Mouse (Mus musculus): ENCODE measurements around the gene Timmdc1. TPM values are rescaled to one million over a fixed set of nuclear protein-coding genes. Genes with fewer than 3 reads are reported as not detected.

The Timmdc1 gene
- polyA plus RNA-seq, 1 experiment, result 24.4 TPM

- Histone ChIP-seq H3K27ac (ENCODE audit: insufficient read depth, low read depth, low read length) (no peak overlapping the region), H3K4me3 (ENCODE audit: low read depth, low read length) (peak overlapping the region; percentile 66), H3K4me1 (ENCODE audit: control insufficient read depth, insufficient read depth, insufficient read length, low read length) (peaks cover 3% of the 10 kb centered on the region), H3K27me3 (ENCODE audit: control insufficient read depth, insufficient read depth, low read length) (no peaks in the 10 kb centered on the region), H3K36me3 (ENCODE audit: control insufficient read depth, insufficient read depth, low read length) (no peaks in the 10 kb centered on the region)
- TF ChIP-seq CTCF (IDR thresholded peaks at IDR 0.05; ENCODE audit: extremely low read depth, insufficient read length, insufficient replicate concordance, low read depth, low read length), result no peak
- no peak for TF ChIP-seq POLR2A (IDR thresholded peaks at IDR 0.05; ENCODE audit: low read depth, low read length)
- 10% methylated on average over 34 of the region's 34 CpGs for WGBS
Measured at GRCm38 (mm10) chr16:38476312-38477240, 45.9 kb downstream of the Timmdc1 start.

DNA sequence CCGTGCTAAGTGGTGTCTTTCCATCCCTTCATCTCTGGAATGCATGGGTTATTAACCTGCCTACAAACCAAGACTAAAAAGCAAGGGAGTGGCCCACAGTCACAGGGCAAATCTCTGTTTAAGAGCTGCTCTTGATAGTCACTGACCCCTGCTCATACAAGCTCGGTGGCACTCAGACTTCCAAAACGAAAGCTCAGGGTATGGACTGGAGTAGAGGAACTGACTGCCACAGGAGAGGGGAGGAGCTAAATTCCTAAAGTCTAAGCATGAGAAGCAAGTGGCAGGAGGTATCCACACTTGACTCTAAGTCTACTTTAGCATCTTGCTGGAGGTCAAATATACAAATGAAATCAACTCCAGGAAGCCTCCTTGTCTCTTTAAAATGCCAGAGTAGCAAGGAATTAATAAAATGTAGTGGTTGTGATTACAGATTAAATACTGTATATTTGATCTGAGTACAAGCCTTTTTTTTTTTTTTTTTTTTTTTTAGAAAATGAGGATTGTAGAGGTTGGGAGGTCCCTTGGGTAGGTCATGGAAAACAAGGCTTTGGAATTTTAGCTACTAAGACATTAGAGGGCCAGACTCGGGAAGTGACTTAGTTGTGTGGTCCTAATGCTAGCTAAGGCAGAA is 46.7 kb downstream of the Timmdc1 start:
- no peak overlapping the region for H3K27ac ChIP-seq (ENCODE audit: insufficient read depth, low read depth, low read length)
- TF ChIP-seq CTCF (IDR thresholded peaks at IDR 0.05; ENCODE audit: extremely low read depth, insufficient read length, insufficient replicate concordance, low read depth, low read length) (no peak), POLR2A (IDR thresholded peaks at IDR 0.05; ENCODE audit: low read depth, low read length) (no peak)
- no peak overlapping the region for H3K4me3 ChIP-seq (ENCODE audit: low read depth, low read length)
- WGBS, result 43% methylated on average over 4 of the region's 4 CpGs
- H3K36me3 ChIP-seq (ENCODE audit: control insufficient read depth, insufficient read depth, low read length), result no peaks in the 10 kb centered on the region
- H3K27me3 ChIP-seq (ENCODE audit: control insufficient read depth, insufficient read depth, low read length), result no peaks in the 10 kb centered on the region
- H3K4me1 ChIP-seq (ENCODE audit: control insufficient read depth, insufficient read depth, insufficient read length, low read length), result peaks cover 3% of the 10 kb centered on the region

- Histone ChIP-seq H3K36me3 (ENCODE audit: control insufficient read depth, insufficient read depth, low read length) (no peaks in the 10 kb centered on the region), H3K4me1 (ENCODE audit: control insufficient read depth, insufficient read depth, insufficient read length, low read length) (peaks cover 3% of the 10 kb centered on the region), H3K27ac (ENCODE audit: insufficient read depth, low read depth, low read length) (no peak overlapping the region), H3K27me3 (ENCODE audit: control insufficient read depth, insufficient read depth, low read length) (no peaks in the 10 kb centered on the region), H3K4me3 (ENCODE audit: low read depth, low read length) (no peak overlapping the region)
- WGBS, result 90% methylated on average over 9 of the region's 9 CpGs
- TF ChIP-seq CTCF (IDR thresholded peaks at IDR 0.05; ENCODE audit: extremely low read depth, insufficient read length, insufficient replicate concordance, low read depth, low read length) (no peak), POLR2A (IDR thresholded peaks at IDR 0.05; ENCODE audit: low read depth, low read length) (no peak)
Measured at GRCm38 (mm10) chr16:38474677-38475286, 47.7 kb downstream of the Timmdc1 start.

GRCm38 (mm10) chr16:38473661-38474060 is 48.8 kb downstream of the Timmdc1 start:
- no peak for TF ChIP-seq POLR2A (IDR thresholded peaks at IDR 0.05; ENCODE audit: low read depth, low read length)
- TF ChIP-seq CTCF (IDR thresholded peaks at IDR 0.05; ENCODE audit: extremely low read depth, insufficient read length, insufficient replicate concordance, low read depth, low read length), result no peak
- no peaks in the 10 kb centered on the region for H3K36me3 ChIP-seq (ENCODE audit: control insufficient read depth, insufficient read depth, low read length)
- H3K4me3 ChIP-seq (ENCODE audit: low read depth, low read length), result no peak overlapping the region
- peaks cover 3% of the 10 kb centered on the region for H3K4me1 ChIP-seq (ENCODE audit: control insufficient read depth, insufficient read depth, insufficient read length, low read length)
- H3K27me3 ChIP-seq (ENCODE audit: control insufficient read depth, insufficient read depth, low read length), result no peaks in the 10 kb centered on the region
- 82% methylated on average over 5 of the region's 5 CpGs for WGBS
- H3K27ac ChIP-seq (ENCODE audit: insufficient read depth, low read depth, low read length), result no peak overlapping the region

DNA sequence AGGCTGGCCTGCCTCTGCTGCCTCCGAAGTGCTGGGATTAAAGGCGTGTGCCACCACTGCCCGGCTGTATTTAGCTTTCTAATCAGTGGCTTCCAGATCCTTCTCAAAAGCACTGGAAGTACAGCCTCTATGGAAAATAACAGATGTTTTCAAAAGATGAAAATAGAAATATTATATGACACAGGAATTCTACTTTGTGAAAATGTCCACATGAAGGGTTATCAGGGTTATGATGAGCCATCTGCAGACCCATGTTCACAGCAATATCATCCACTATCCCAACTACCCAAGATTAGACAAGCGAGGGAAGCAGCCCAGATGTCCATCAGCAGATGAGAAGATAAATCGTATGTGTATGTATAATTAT is 50.0 kb downstream of the Timmdc1 start:
- peaks cover 3% of the 10 kb centered on the region for H3K4me1 ChIP-seq (ENCODE audit: control insufficient read depth, insufficient read depth, insufficient read length, low read length)
- H3K36me3 ChIP-seq (ENCODE audit: control insufficient read depth, insufficient read depth, low read length), result no peaks in the 10 kb centered on the region
- H3K27ac ChIP-seq (ENCODE audit: insufficient read depth, low read depth, low read length), result no peak overlapping the region
- no peak for TF ChIP-seq CTCF (IDR thresholded peaks at IDR 0.05; ENCODE audit: extremely low read depth, insufficient read length, insufficient replicate concordance, low read depth, low read length)
- TF ChIP-seq POLR2A (IDR thresholded peaks at IDR 0.05; ENCODE audit: low read depth, low read length), result no peak
- 86% methylated on average over 5 of the region's 5 CpGs for WGBS
- no peaks in the 10 kb centered on the region for H3K27me3 ChIP-seq (ENCODE audit: control insufficient read depth, insufficient read depth, low read length)
- H3K4me3 ChIP-seq (ENCODE audit: low read depth, low read length), result no peak overlapping the region

DNA sequence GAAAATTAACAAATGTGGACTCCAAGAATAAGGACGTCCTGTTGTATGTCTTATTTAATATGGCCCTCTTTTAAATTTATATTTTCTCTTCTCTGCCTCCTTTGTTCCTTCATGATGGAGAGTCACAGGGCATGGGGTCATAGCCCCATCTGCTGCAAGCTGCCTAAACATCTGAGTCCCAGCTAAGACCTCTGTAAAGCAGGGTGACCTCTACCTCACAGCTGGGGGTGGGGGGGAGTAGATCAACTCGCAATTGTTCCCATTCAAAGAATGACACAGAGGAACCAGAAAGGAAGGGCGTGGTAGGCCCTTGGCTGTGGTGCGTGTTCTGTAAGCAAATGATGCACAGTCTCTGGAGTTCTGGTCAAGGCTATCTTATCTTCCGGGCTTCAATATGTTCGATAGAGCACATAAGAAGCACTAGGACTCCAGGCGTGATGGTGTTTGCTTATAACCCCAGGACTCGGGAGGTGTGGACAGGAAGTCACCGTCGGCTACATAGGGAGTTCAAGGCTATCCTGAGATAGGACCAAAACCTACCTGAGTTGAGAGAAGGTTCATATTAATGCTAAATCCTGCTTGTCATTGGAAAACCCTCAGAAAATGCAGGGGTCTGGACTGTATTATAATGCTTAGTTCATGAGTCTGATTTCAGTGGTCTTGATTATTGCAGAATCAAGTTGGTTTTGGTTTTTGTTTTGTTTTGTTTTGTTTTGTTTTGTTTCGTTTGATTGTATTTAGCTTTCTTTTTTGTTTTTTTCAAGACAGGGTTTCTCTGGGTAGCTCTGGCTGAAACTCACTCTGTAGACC is 50.6 kb downstream of the Timmdc1 start:
- Histone ChIP-seq H3K4me3 (ENCODE audit: low read depth, low read length) (no peak overlapping the region), H3K4me1 (ENCODE audit: control insufficient read depth, insufficient read depth, insufficient read length, low read length) (peaks cover 2% of the 10 kb centered on the region; the same call in 1 of the 2 replicates), H3K27me3 (ENCODE audit: control insufficient read depth, insufficient read depth, low read length) (no peaks in the 10 kb centered on the region), H3K36me3 (ENCODE audit: control insufficient read depth, insufficient read depth, low read length) (no peaks in the 10 kb centered on the region), H3K27ac (ENCODE audit: insufficient read depth, low read depth, low read length) (no peak overlapping the region)
- WGBS, result 70% methylated on average over 11 of the region's 11 CpGs
- no peak for TF ChIP-seq CTCF (IDR thresholded peaks at IDR 0.05; ENCODE audit: extremely low read depth, insufficient read length, insufficient replicate concordance, low read depth, low read length)
- no peak for TF ChIP-seq POLR2A (IDR thresholded peaks at IDR 0.05; ENCODE audit: low read depth, low read length)
